Mouse (Mus musculus): ENCODE measurements around the gene Kcna2.

Kcna2 gene

GRCm38 (mm10) chr3:107150872-107151540, 50.1 kb downstream of the Kcna2 start:
- DNase-seq (ENCODE audit: low spot score): no peak

- no peak for DNase-seq (ENCODE audit: low spot score)
Observed at GRCm38 (mm10) chr3:107153772-107154655, 53.1 kb downstream of the Kcna2 start.

GRCm38 (mm10) chr3:107158856-107159255, 57.9 kb downstream of the Kcna2 start:
- DNase-seq (ENCODE audit: low spot score): no peak

GRCm38 (mm10) chr3:107159418-107159817, 58.5 kb downstream of the Kcna2 start:
- DNase-seq (ENCODE audit: low spot score): no peak

- no peak for DNase-seq (ENCODE audit: low spot score)
Observed at GRCm38 (mm10) chr3:107159859-107160324, 58.9 kb downstream of the Kcna2 start.

GRCm38 (mm10) chr3:107162741-107163140, 61.8 kb downstream of the Kcna2 start:
- no peak for DNase-seq (ENCODE audit: low spot score)
